Comparison of ENCODE assay signal across 9 mouse cellular contexts in genomic region chr1:165844956-165845355, GRCm38 (mm10). TPM values are rescaled to one million over a fixed set of nuclear protein-coding genes. Genes with fewer than 3 reads are reported as not detected.
DNase-seq lines count a peak whose midpoint lies in the region; ATAC-seq and TF ChIP-seq lines count a peak whose summit lies in the region.
"Had no signal": no experiment of that assay in that cellular context is flagged by ENCODE, and none has a peak within 500 bp of the region (broad histone marks: within the 10 kb centered on the region; RNA-seq: fewer than 3 reads in every experiment).

No protein-coding gene starts in this region.

- H3K27me3 ChIP-seq in heart, embryonic 13.5 days (replicated peaks): peaks cover 66% of the 10 kb centered on the region
- peaks cover 58% of the 10 kb centered on the region for H3K27me3 ChIP-seq in limb, embryonic 15.5 days
- H3K27me3 ChIP-seq in midbrain, embryonic 14.5 days (ENCODE audit: control insufficient read depth, insufficient read depth, low read length): peaks cover 23% of the 10 kb centered on the region; the same call in 1 of the 2 replicates

- H3K36me3 ChIP-seq in heart, embryonic 13.5 days: no peaks in the 10 kb centered on the region
- no peaks in the 10 kb centered on the region for H3K36me3 ChIP-seq in limb, embryonic 15.5 days
- no peaks in the 10 kb centered on the region for H3K36me3 ChIP-seq in midbrain, embryonic 14.5 days (ENCODE audit: control insufficient read depth, insufficient read depth, low read length)

- peak overlapping the region; percentile 77 for H3K9ac ChIP-seq in heart, embryonic 13.5 days
- H3K9ac ChIP-seq in limb, embryonic 15.5 days: peak overlapping the region; percentile 31
- peak overlapping the region; percentile 52 for H3K9ac ChIP-seq in midbrain, embryonic 14.5 days (replicated peaks; ENCODE audit: low read length)

- H3K27ac ChIP-seq in gastrocnemius, adult 2 months: peak overlapping the region; percentile 85
- no peak overlapping the region for H3K27ac ChIP-seq in heart, embryonic 13.5 days (replicated peaks)
- no peak overlapping the region for H3K27ac ChIP-seq in limb, embryonic 15.5 days
- no peak overlapping the region for H3K27ac ChIP-seq in midbrain, embryonic 14.5 days (replicated peaks; ENCODE audit: low read depth, low read length)

- ATAC-seq in heart, embryonic 13.5 days (ENCODE audit: extremely low read depth, insufficient number of reproducible peaks, low FRiP score, low TSS enrichment): no peak
- ATAC-seq in limb, embryonic 15.5 days (ENCODE audit: insufficient number of reproducible peaks, low FRiP score, low TSS enrichment, low read depth): no peak
- ATAC-seq in midbrain, embryonic 14.5 days (ENCODE audit: low FRiP score, low TSS enrichment): peak; percentile 38; the same call in 1 of the 2 replicates

- peak overlapping the region; percentile 73 for H3K4me3 ChIP-seq in gastrocnemius, adult 2 months
- H3K4me3 ChIP-seq in heart, embryonic 13.5 days: peak overlapping the region; percentile 67
- H3K4me3 ChIP-seq in limb, embryonic 15.5 days: peak overlapping the region; percentile 49
- peak overlapping the region; percentile 41 for H3K4me3 ChIP-seq in midbrain, embryonic 14.5 days (replicated peaks; ENCODE audit: low read depth, low read length)

- no peaks in the 10 kb centered on the region for H3K9me3 ChIP-seq in heart, embryonic 13.5 days
- H3K9me3 ChIP-seq in limb, embryonic 15.5 days: no peaks in the 10 kb centered on the region
- H3K9me3 ChIP-seq in midbrain, embryonic 14.5 days (ENCODE audit: control insufficient read depth, low read length): no peaks in the 10 kb centered on the region

- WGBS in heart, embryonic 13.5 days: under 1% methylated on average over 26 of the region's 26 CpGs
- WGBS in limb, embryonic 15.5 days: under 1% methylated on average over 26 of the region's 26 CpGs
- WGBS in midbrain, embryonic 14.5 days: under 1% methylated on average over 26 of the region's 26 CpGs

- H3K4me1 ChIP-seq in heart, embryonic 13.5 days: peaks cover 30% of the 10 kb centered on the region
- peaks cover 24% of the 10 kb centered on the region; the same call in 1 of the 2 replicates for H3K4me1 ChIP-seq in limb, embryonic 15.5 days
- H3K4me1 ChIP-seq in midbrain, embryonic 14.5 days (ENCODE audit: control insufficient read depth, insufficient read depth, low read length): peaks cover 24% of the 10 kb centered on the region

- no peak for TF ChIP-seq CTCF in gastrocnemius, adult 2 months (IDR thresholded peaks at IDR 0.05)

- peak overlapping the region; percentile 100 for H3K4me2 ChIP-seq in heart, embryonic 13.5 days
- peak overlapping the region; percentile 98 for H3K4me2 ChIP-seq in limb, embryonic 15.5 days
- H3K4me2 ChIP-seq in midbrain, embryonic 14.5 days (ENCODE audit: low read length): peak overlapping the region; percentile 99

- intact Hi-C loops in gastrocnemius, adult 2 months (cut with DNase I): no loop called here

- DNase-seq in gastrocnemius, adult 2 months: peak; percentile 50
- no peak for DNase-seq in gastrocnemius, adult 8-10 months (ENCODE audit: low spot score in 2 of 2)
- DNase-seq in adrenal gland, postnatal 14 days: peak; percentile 53
- DNase-seq in midbrain, embryonic 14.5 days: peak; percentile 59
- DNase-seq in thymus, postnatal 14 days: peak; percentile 91
- DNase-seq in urinary bladder, postnatal 10 days (ENCODE audit: low spot score): no peak

RNA-seq across cellular contexts. Expression of gene Cd247, which starts 56.5 kb away (rescaled TPM):
- total RNA-seq in gastrocnemius, adult 2 months (2021): under 1 TPM; 0.17 to 0.38 TPM
- total RNA-seq in gastrocnemius, adult 8-10 months (2022): 1 to 10 TPM in 1 of 4 experiments, under 1 TPM in 3; 0.24 to 1.0 (median 0.68) TPM
- total RNA-seq in adrenal gland, postnatal 14 days (2021): 1.3 and 9.1 TPM in 2 replicates
- polyA plus RNA-seq in heart, embryonic 13.5 days (2015; fragmentation: Nextera tagmentation; extraction: Ambion mirVana): 0.42 and 0.55 TPM in 2 replicates
- 0.61 and 0.96 TPM in 2 replicates for polyA plus RNA-seq in limb, embryonic 15.5 days (2015; fragmentation: Nextera tagmentation; extraction: Ambion mirVana)
- 1.5 and 2.1 TPM in 2 replicates for polyA plus RNA-seq in midbrain, embryonic 14.5 days (2014; fragmentation: Nextera tagmentation; extraction: Ambion mirVana)
- total RNA-seq: left cerebral cortex, adult 18-20 months had no signal

Comparison
In these comparisons a context has a peak if more than half of its experiments do, and no peak if none do; other contexts are left out.
1. DNase-seq: peak in gastrocnemius, adult 2 months (single experiment), adrenal gland, postnatal 14 days (single experiment), midbrain, embryonic 14.5 days (single experiment) and thymus, postnatal 14 days (single experiment); none in gastrocnemius, adult 8-10 months (0 of 2) and urinary bladder, postnatal 10 days (single experiment).
2. Peak in every context shown above with its lines, with median percentiles within 50 percentile points of each other: H3K4me3 ChIP-seq, H3K4me2 ChIP-seq and H3K9ac ChIP-seq.